Mouse (Mus musculus) heart, embryonic 16.5 days (tissue): Measurements from ENCODE around the gene Rasd1. TPM values are rescaled to one million over a fixed set of nuclear protein-coding genes. Genes with fewer than 3 reads are reported as not detected.
"Not testable (repeated sequence)": the region's sequence is repeated elsewhere in the genome, so short reads cannot be mapped to it uniquely, and the experiment has no call there.

ENCODE experiments used
- ATAC-seq: fragments of 200-750 bp; cut with Nextera tagmentation; replicated peaks from 2 replicates; pipeline ENCODE4 v1.8.0; 2017; ENCODE audit warnings: moderate number of reproducible peaks; ENCODE audit not compliant: insufficient read depth, low FRiP score; ENCODE audit errors: extremely low read depth
- H3K27ac ChIP-seq: fragments of 300-500 bp; sonication (generic); 2 replicates; pipeline ENCODE4 v1.5.1; 2014; ENCODE audit warnings: mild to moderate bottlenecking, low read length, control low read depth, moderate library complexity
- H3K27me3 ChIP-seq: fragments of 300-500 bp; sonication (generic); 2 replicates; pipeline ENCODE4 v1.6.1; 2014; ENCODE audit warnings: low read length, mixed read lengths; ENCODE audit not compliant: control insufficient read depth, insufficient read depth
- H3K36me3 ChIP-seq: fragments of 300-500 bp; sonication (generic); 2 replicates; pipeline ENCODE4 v1.6.1; 2014; ENCODE audit not compliant: control insufficient read depth, insufficient read depth
- H3K4me1 ChIP-seq: fragments of 300-500 bp; sonication (generic); 2 replicates; pipeline ENCODE4 v1.6.1; 2014; ENCODE audit warnings: low read length, mixed read lengths; ENCODE audit not compliant: control insufficient read depth, insufficient read depth
- H3K4me2 ChIP-seq: fragments of 300-500 bp; sonication (generic); 2 replicates; pipeline ENCODE4 v1.6.1; 2014; ENCODE audit warnings: low read depth, mild to moderate bottlenecking, control low read depth, low read length
- H3K4me3 ChIP-seq: fragments of 300-500 bp; sonication (generic); 2 replicates; pipeline ENCODE4 v1.5.1; 2014; ENCODE audit warnings: mild to moderate bottlenecking, control low read depth, low read length
- H3K9ac ChIP-seq: fragments of 300-500 bp; sonication (generic); 2 replicates; pipeline ENCODE4 v1.6.1; 2014; ENCODE audit warnings: low read length, control low read depth
- H3K9me3 ChIP-seq: fragments of 300-500 bp; sonication (generic); replicated peaks from 2 replicates; pipeline ENCODE4 v1.6.1; 2016; ENCODE audit warnings: low read length; ENCODE audit not compliant: control insufficient read depth
- WGBS: fragments of 180-500 bp; shearing (Covaris S2); extraction: QIAGEN DNeasy Blood & Tissue Kit; methylation state at CpG from one replicate; pipeline ENCODE4 v1.1.7; 2014; 5-methylcytosine and 5-hydroxymethylcytosine counted together
- polyA plus RNA-seq: library from polyadenylated mRNA; unstranded; fragments of >200 nt; fragmentation: Nextera tagmentation; extraction: Ambion mirVana; gene quantifications from 2 replicates; pipeline ENCODE4 v1.2.1, GENCODE M21; 2015

Gene Rasd1
- polyA plus RNA-seq, 1 experiment from 2014 or later = 9.0 TPM

DNA sequence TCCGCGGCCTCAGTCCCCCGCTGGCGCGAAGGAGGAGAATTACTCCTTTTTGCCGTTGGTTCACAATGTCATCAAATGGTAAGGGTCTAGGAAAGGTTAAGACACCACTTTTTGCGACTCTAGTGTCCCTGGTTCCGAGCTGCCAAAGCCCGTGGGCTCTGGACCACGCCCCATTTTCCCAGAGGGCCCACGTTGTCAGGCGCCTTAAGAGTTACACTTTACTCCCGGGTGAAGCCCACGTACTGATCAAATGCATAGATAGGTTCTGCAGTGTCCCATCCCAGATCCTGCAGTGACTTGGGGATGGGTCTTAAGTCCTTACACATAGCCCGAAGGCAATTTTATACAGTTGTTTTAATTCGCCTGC is 16.4 kb downstream of the Rasd1 start:
- peak overlapping the region; percentile 90 for H3K9ac ChIP-seq
- peak overlapping the region; percentile 76 for H3K4me3 ChIP-seq
- H3K36me3 ChIP-seq = no peaks in the 10 kb centered on the region
- ATAC-seq = peak; percentile 23; the same call in 1 of the 2 replicates
- WGBS = 2% methylated on average over 16 of the region's 16 CpGs
- H3K4me1 ChIP-seq = peaks cover 16% of the 10 kb centered on the region
- H3K27me3 ChIP-seq = no peaks in the 10 kb centered on the region
- peak overlapping the region; percentile 50 for H3K27ac ChIP-seq
- peak overlapping the region; percentile 85 for H3K4me2 ChIP-seq
- H3K9me3 ChIP-seq = no peaks in the 10 kb centered on the region

DNA sequence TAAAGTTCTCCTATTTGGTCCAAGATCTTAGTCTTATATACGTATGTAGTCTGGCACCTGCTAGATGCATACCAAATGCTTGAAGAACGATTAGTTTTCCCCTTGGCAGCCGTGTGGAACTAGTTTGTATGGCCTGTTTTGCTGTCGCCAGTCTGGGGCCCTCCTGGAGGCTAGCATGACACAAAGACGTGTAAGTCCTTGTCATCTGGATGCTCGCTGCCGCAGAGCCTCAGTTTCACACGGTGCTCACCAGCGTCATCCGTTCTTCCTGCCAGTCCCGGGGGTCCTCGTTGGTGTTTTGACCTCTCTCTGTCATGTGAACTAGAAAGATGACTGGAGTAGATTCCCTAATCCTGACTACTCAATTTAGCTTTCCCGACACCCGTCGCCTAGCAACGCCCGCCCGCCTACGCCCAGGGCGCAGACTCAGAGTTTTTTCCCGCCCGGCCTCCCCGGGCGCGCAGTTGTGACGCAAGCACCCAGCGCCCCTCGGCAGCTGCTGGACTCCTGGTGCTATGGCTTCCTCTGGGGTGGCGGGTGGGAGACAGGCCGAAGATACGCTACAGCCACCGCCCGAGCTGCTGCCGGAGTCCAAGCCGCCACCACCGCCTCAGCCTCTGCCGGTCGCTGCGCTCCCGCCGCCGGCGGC is 16.9 kb downstream of the Rasd1 start, which contains the start of gene Med9:
Gene Med9 (plus strand): TSS at position 455 of the 649 bp plus-strand sequence.
- Histone ChIP-seq H3K27me3 (no peaks in the 10 kb centered on the region), H3K9ac (peak within 1 kb of the TSS; percentile 90)
- ATAC-seq = peak; percentile 92

DNA sequence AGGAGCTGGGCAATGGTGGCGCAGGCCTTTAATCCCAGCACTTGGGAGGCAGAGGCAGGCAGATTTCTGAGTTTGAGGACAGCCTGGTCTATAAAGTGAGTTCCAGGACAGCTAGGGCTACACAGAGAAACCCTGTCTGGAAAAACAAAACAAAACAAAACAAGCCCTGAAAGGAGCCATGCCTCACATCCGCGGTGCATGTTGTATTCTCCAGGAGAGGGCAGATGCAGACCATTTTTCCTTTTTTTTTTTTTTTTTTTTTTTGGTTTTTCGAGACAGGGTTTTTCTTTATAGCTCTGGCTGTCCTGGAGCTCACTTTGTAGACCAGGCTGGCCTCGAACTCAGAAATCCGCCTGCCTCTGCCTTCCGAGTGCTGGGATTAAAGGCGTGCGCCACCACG is 19.9 kb downstream of the Rasd1 start:
- not testable (repeated sequence) for H3K4me2 ChIP-seq, H3K9me3 ChIP-seq, H3K27me3 ChIP-seq, H3K27ac ChIP-seq, H3K36me3 ChIP-seq, ATAC-seq, H3K4me3 ChIP-seq, H3K9ac ChIP-seq
- H3K4me1 ChIP-seq = peaks cover 20% of the 10 kb centered on the region
- WGBS = 90% methylated on average over 9 of the region's 10 CpGs

More for the DNA sequence above, 16.9 kb downstream of the Rasd1 start, which contains the start of gene Med9:
- Histone ChIP-seq H3K9me3 (no peaks in the 10 kb centered on the region), H3K4me3 (peak within 1 kb of the TSS; percentile 76), H3K4me2 (peak within 1 kb of the TSS; percentile 85), H3K27ac (peak within 1 kb of the TSS; percentile 53), H3K36me3 (no peaks in the 10 kb centered on the region), H3K4me1 (peaks cover 16% of the 10 kb centered on the region)
- under 1% methylated on average over 43 of the region's 43 CpGs for WGBS

DNA sequence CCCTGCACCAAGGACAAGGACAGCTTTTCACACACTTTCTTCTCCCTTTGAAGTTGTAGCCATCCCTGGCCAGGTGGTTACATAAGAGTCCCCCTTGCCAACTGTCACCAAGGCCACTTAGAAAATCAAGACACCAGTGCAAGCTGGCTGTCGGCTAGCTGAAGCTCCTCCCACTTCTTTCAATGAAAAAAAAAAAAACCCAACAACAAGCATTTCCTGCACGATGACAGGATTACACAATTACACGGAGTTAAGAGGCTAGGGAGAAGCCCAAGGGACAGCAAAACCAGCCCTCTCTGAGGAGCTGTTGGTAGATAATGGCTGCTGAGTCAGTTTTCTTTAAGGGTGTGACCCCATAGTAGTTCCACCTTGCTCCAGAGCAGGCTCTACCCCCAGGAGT is 23.4 kb downstream of the Rasd1 start:
- Histone ChIP-seq H3K9ac (no peak overlapping the region), H3K4me3 (no peak overlapping the region), H3K4me1 (peaks cover 6% of the 10 kb centered on the region; the same call in 1 of the 2 replicates), H3K27me3 (no peaks in the 10 kb centered on the region), H3K36me3 (no peaks in the 10 kb centered on the region), H3K4me2 (no peak overlapping the region), H3K27ac (no peak overlapping the region), H3K9me3 (no peaks in the 10 kb centered on the region; the same call in 1 of the 2 replicates)
- ATAC-seq = no peak
- WGBS = 12% methylated on average over 3 of the region's 3 CpGs

DNA sequence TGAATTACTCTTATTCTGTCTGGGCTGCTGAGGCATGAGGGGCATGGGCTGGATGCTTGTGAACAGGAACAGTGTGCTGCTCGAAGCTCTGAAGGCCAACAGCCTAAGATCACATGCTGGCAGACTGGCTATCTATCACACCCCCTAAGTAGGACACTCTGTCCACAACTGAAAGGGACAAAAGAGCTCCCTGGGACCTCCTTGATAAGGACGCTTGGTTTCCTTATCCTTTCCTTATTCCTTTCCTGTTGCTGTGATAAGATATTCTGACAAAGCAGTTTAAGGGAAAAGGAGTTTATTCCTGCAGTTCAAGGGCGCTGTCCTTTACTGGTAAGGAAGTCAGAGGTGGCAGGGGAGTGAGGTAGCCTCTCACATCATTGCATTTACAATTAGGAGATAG is 24.1 kb downstream of the Rasd1 start:
- Histone ChIP-seq H3K27ac (no peak overlapping the region), H3K4me3 (no peak overlapping the region), H3K36me3 (no peaks in the 10 kb centered on the region), H3K9ac (no peak overlapping the region), H3K9me3 (no peaks in the 10 kb centered on the region; the same call in 1 of the 2 replicates), H3K4me1 (peaks cover 6% of the 10 kb centered on the region; the same call in 1 of the 2 replicates), H3K4me2 (no peak overlapping the region), H3K27me3 (no peaks in the 10 kb centered on the region)
- ATAC-seq = no peak
- WGBS = 40% methylated on average over 3 of the region's 3 CpGs

DNA sequence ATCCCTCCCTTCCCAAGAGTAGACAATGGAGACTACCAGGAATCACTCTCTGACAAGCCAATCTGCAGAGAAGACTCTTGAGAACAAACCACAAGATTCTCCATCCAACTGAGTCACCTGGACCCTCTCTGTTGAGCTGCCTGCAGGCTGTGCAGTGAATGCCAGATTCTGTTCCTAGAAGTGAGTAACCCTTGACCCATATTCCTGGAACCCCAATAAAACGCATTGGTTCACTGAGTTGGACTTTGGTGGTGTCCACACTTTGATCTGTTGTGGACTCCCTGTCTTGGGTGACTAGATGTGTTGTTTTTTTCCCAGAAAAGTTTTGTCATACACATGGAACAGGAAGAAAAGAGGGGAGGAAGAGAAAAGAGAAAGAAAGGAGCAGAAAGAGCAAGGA is 24.9 kb downstream of the Rasd1 start:
- Histone ChIP-seq H3K4me2 (no peak overlapping the region), H3K9me3 (no peaks in the 10 kb centered on the region; the same call in 1 of the 2 replicates), H3K27ac (no peak overlapping the region), H3K9ac (no peak overlapping the region), H3K4me3 (no peak overlapping the region), H3K4me1 (peaks cover 6% of the 10 kb centered on the region; the same call in 1 of the 2 replicates), H3K36me3 (no peaks in the 10 kb centered on the region), H3K27me3 (no peaks in the 10 kb centered on the region)
- no peak for ATAC-seq
- 72% methylated on average over 1 of the region's 1 CpGs for WGBS

DNA sequence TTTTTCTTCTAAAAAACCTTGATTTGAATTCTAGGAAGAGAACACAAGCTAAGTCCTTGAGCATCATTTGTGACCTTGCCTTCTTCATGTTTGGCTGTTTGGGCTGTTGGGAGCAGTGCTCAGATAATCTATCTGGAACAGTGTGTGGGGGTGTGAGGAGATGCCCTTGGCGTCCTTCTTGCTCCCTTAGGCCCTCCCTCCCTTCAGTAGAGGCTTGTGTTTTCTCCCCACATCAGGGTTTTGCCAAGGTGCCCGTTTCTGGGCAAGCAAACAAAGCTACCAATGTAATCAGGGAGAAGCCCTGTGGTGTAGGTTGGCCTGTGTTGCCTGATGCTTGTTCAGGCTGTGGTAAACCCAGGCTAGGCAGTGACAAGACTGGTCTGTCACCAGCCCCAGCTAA is 27.1 kb downstream of the Rasd1 start:
- H3K9me3 ChIP-seq = no peaks in the 10 kb centered on the region; the same call in 1 of the 2 replicates
- WGBS = 28% methylated on average over 2 of the region's 2 CpGs
- H3K4me3 ChIP-seq = no peak overlapping the region
- H3K9ac ChIP-seq = no peak overlapping the region
- peaks cover 15% of the 10 kb centered on the region for H3K4me1 ChIP-seq
- no peak overlapping the region for H3K4me2 ChIP-seq
- no peak overlapping the region for H3K27ac ChIP-seq
- no peaks in the 10 kb centered on the region for H3K27me3 ChIP-seq
- H3K36me3 ChIP-seq = no peaks in the 10 kb centered on the region
- ATAC-seq = no peak

DNA sequence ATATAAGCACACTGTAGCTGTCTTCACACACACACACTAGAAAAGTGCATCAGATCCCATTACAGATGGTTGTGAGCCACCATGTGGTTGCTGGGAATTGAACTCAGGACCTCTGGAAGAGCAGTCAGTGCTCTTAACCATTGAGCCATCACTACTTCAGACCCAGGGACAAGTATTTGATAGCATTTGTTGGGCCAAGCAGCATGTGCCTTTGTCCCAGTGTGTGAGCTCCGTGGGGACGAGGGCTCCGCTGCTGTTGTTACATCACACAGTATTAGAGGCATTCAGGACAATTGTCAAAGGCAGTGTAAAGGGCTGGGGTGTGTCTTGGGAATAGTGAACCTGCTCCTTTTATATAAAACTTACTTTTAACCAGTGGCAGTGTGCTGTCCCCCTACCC is 27.7 kb downstream of the Rasd1 start:
- H3K27ac ChIP-seq = no peak overlapping the region
- no peak overlapping the region for H3K4me2 ChIP-seq
- H3K27me3 ChIP-seq = no peaks in the 10 kb centered on the region
- 82% methylated on average over 3 of the region's 3 CpGs for WGBS
- H3K4me1 ChIP-seq = peaks cover 12% of the 10 kb centered on the region
- ATAC-seq = no peak
- H3K9ac ChIP-seq = no peak overlapping the region
- H3K9me3 ChIP-seq = no peaks in the 10 kb centered on the region; the same call in 1 of the 2 replicates
- no peaks in the 10 kb centered on the region for H3K36me3 ChIP-seq
- no peak overlapping the region for H3K4me3 ChIP-seq

DNA sequence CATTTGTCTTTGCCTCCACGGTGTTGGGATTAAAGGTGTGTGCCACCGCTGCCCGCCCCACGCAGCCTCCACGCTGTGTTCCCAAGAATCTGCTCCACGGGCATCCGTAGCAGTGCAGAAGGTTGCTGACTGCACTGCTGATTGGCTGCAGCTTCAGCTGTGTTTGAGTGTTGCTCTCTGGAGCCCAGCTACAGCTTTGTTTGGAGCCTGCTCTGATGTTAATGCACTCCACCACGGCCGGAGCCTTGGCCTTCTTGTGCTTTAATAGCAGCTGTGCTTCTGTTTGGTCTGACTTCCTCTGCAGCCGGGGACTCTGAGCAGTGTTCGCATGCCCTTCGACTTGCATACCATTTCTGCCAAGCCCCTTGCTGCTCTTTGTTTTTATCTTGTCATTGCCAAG is 30.8 kb downstream of the Rasd1 start:
- peaks cover 8% of the 10 kb centered on the region; the same call in 1 of the 2 replicates for H3K4me1 ChIP-seq
- no peak overlapping the region for H3K4me3 ChIP-seq
- H3K27ac ChIP-seq = no peak overlapping the region
- no peaks in the 10 kb centered on the region for H3K9me3 ChIP-seq
- no peaks in the 10 kb centered on the region for H3K36me3 ChIP-seq
- no peak overlapping the region for H3K4me2 ChIP-seq
- H3K27me3 ChIP-seq = no peaks in the 10 kb centered on the region
- WGBS = 38% methylated on average over 12 of the region's 12 CpGs
- ATAC-seq = no peak; the same call in 1 of the 2 replicates
- H3K9ac ChIP-seq = peak overlapping the region; percentile 8
